Mouse (Mus musculus) erythroblast, embryonic 14.5 days (primary cell): ENCODE data around the gene Il4i1.

Source experiments
- GATA1 ChIP-seq: IDR thresholded peaks from 2 replicates; pipeline ENCODE4 v1.6.1; 2012; ENCODE audit warnings: low read length, inconsistent platforms, mixed read lengths
- TAL1 ChIP-seq: IDR thresholded peaks from 3 replicates; pipeline ENCODE4 v1.6.1; 2012; ENCODE audit warnings: low read length, inconsistent platforms, mixed read lengths

DNA sequence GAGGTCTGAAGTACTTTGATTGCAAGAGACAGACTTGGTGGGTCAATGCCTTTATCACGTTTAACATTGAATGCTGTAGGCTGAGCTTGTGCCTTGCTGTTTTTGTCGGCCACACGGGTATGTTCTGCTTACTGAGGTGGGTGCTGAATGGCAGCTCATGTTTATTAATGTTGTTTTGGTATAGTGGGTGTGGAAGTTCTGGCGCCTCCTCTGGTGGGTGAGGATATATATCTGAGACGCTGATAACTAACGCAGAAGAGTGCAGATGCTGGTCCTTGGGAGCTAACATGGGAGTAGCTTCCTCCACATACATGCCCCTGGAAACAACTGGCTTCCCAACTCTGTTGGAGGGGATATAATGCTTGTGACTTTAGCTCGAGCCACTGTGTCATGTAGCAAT, 7.2 kb downstream of the Il4i1 start:
- TF ChIP-seq GATA1, result no peak
- TF ChIP-seq TAL1, result no peak
